Mouse (Mus musculus) T-helper 1 cell (primary cell): Measurements from ENCODE around the gene Aqp11.

Experiments used
- in situ Hi-C: fragments of 300-600 bp; cut with MboI, MseI; formaldehyde crosslinking; loops from one replicate; pipeline ENCODE4 v1.15.1; 2025; ENCODE audit warnings: high pct_unique_total_duplicates

Gene Aqp11

DNA sequence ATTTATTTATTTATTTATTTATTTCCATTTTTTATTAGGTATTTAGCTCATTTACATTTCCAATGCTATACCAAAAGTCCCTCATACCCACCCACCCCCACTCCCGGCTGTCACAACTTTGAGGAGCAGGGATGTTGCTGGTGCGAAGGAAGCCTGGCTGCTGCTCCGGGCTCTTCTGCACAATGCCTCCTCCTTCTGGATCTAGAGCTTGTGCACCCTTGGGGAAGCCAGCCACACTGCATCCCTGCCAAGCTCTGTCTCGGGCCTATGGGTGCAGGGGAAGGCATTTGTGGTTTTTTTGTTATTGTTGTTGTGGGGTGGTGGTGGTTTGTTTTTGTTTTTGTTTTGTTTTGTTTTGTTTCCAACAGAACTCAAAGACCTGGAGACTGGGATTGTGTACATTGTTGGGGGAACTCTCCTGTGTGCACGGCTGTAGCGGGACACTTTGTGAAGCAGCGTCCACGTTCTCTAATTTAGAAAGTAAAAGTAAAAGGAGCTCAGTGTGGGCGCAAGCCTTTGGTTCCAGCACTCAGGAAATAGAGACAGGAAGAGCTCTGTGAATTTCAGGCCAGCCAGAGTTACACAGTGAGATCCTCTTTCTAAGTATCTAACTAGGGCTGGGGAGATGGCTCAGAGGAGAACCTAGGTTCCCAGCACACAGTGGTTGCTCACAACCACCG, 10.6 kb upstream of the Aqp11 start:
- in situ Hi-C loops, result loop anchor here (5.0 kb wide), 2 partner anchors 49 to 239 kb away; no protein-coding TSS in a partner anchor

DNA sequence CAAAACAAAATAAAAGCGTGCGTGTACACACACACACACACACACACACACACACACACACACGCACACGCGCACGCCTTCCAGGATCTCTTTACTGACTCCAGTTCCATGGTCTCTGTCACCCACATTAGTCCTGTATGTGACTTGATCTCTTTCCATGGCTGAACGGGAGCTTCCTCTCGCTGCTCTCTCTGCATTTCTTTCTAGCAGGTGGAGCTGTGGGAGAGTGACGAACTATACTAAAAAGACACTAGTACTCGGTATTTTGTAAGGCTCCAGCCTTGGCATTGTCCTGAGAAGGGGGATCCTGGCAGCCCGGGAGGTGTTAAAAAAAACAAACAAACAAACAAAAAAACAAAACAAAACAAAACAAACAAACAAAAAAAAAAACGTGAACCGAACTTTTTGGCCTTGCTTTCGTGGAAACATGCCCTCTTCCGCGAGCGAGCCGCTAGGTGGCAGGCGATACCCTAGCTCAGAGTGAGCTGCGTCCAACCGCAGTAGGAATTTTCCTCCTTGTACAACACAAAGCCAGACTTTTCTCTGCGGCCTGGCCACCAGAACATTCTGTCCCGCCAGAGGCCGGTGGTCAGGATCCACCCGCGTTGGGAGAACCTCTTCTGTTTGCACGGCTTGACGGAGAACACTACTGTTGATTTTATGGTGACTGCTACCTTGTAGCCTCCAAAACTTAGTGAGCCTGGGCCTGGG, 9.9 kb upstream of the Aqp11 start:
- in situ Hi-C loops, result loop anchor here (5.0 kb wide), 2 partner anchors 49 to 239 kb away; no protein-coding TSS in a partner anchor

DNA sequence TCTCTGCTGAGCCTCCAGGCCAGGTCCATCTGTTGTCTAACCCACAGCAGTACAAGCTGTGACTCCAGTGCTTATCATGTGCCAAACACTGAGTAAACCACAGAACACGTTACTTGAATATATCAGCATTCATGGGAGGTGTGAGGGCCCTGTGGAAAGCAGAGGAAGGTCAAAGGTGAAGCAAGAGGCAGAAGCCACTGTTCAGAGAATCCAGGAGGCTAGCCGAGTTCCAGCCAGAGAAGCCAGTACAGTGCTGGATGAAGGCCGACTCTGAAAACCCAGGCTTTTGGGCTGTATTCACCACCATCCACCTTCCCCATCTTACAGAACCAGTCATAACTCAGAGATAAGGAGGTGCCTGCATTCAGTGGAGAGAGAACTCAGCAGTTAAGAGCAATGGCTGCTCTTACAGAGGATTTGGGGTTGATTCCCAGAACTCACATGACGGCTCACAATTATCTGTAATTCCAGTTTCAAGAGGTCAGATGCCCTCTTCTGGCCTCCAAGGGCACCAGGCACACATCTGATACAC, 9.2 kb upstream of the Aqp11 start:
- in situ Hi-C loops, result loop anchor here (5.0 kb wide), 2 partner anchors 50 to 240 kb away; no protein-coding TSS in a partner anchor

DNA sequence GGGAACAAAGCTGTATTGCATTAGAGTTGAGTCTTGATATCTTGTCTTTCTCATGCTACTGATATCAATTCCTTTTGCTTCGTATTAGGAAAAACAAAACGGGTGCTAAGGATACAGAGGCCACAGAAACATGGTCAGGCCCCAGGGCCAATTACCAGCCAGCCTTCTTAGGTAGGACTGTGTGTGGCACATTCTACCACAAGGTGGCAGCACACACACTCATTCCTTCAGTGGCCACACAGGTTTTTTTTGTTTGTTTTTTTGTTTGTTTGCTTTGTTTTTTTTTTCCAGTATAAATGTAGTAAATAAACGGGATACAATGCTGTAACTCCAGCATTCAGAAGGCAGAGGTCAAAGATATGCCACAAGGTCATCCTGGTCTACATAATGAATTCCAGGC, 7.2 kb upstream of the Aqp11 start:
- in situ Hi-C loops, result loop anchor here (5.0 kb wide), 2 partner anchors 52 to 242 kb away; no protein-coding TSS in a partner anchor

DNA sequence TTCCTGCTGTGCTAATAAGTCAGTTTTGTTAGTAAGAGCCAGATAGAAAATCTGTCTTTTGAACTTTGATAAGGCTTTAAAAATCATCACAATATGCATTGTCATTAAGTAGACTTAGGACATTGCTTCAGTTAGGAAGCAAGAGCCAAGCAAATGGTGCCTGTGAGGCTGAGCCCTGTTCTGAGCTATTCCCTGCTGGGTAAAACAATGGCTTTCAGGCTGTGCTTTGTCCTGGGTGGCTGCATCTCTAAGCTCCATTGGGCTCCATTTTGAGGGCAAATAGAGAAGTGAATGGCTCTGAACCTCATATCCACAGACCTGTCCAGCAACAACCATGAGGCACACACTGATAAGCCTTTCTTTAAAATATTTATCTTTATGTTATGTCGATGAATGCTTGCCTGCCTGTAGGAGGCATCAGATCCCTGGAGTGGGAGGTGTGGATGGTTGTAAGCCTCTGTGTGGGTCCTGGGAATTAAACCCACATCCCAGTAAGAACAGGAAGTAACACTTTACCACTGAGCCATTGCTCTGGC, 3.7 kb upstream of the Aqp11 start:
- in situ Hi-C loops, result no loop called here

DNA sequence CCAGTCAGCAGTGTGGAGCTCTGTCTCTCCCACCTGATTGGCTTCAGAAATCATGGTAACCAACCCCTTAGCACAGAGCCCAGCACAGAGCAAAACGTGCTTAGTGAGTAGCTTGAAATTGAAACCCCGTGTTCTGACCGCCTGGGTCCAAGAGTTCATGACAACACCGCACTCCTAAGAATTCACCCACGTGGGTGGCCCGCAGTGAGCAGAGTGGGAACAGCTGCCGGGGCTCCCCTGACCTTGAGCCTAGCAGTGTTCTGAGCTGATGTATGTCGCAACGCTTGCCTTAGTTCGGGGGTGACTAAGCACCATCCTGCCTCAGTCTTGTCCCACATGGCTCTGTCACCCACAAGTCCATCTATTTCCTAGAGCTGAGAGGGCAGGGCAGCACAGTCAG, 2.9 kb upstream of the Aqp11 start:
- in situ Hi-C loops, result no loop called here

DNA sequence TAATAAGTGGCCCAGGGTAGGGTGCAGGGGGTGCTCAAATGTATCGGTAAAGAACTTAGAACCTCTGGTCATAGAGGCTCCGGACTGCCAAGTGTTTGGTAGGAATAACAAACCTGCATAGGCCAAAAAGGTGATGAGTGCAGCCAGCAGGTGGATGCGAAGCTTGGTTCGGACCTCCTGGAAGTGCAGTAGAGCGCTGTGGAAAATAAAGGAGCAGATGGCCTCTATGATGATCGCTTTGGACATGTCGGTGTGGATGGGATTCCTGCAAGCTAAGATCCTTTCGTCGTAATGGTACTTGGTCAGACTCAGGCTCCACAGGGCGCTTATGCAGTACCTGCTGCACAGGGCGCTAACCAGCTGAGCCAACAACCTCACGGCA, 842 bp downstream of the Aqp11 start:
- in situ Hi-C loops, result loop anchor here (5.0 to 10.0 kb wide), 2 partner anchors 312 to 380 kb away; partner anchors contain the start of gene Myo7a

DNA sequence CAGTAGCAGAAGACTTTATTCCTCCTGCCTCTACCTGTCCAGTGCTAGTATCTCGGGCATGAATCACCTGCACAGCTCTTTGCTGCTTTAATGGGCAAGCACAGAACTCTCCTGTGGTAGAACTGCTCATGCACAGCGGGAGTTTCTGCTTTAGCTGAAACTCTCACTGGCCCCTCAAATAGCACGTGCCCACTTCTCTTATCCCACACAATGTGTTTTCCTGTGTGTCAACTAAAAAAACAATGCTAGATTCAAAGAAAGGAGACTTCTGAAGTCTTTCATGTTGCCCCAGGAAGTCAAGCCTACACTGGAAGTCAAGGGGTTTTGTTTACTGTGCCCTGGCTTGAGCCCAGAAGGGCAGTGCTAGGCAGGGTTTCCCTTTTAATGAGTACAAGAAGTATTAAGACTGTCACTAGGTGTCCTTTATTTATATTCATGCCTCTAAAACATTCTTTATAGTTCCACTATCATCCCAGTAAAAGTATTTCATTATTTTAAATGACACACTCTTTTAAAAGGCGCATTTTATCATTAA, 2.1 kb downstream of the Aqp11 start:
- in situ Hi-C loops, result loop anchor here (5.0 to 10.0 kb wide), 2 partner anchors 311 to 381 kb away; partner anchors contain the start of gene Myo7a

DNA sequence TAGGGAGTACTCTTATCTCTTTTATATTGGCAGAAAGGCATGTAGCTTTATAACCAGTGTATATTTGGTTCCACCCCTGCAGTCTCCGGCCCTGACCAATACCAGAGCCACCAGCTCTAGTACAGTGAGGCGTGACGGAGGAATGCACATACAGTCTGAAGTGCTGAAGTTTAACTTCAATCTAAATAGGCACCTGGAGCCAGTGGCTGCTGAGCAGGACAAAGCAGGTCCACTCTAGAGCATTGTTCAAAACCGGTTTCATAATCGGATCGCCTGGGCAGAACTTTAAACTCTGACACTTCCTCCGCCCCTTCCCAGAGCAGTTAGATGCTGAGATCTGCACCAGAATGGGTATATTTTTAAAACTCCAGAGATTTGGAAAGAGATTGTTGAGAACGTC, 3.1 kb downstream of the Aqp11 start:
- in situ Hi-C loops, result loop anchor here (5.0 to 10.0 kb wide), 2 partner anchors 310 to 382 kb away; partner anchors contain the start of gene Myo7a

DNA sequence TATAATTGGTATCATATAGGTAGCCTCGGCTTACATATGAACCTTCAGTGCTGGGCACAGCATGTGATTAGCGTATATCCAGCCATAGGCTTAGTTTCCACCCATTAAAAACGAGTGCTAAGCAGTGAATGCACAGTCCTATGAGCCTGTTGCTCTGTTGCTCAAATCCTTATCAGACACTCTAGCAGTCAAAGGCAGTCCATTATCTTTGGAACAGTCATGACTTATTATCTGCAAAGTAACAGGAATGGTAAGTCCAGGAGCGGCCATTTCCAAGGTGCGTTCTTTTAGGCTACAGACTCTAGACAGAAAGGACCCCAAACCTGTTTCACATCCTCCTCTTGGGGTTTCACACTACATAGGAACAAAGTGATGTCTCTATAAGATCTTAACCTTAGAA, 4.5 kb downstream of the Aqp11 start:
- in situ Hi-C loops, result loop anchor here (10.0 kb wide), 1 partner anchor 309 kb away; no protein-coding TSS in a partner anchor

DNA sequence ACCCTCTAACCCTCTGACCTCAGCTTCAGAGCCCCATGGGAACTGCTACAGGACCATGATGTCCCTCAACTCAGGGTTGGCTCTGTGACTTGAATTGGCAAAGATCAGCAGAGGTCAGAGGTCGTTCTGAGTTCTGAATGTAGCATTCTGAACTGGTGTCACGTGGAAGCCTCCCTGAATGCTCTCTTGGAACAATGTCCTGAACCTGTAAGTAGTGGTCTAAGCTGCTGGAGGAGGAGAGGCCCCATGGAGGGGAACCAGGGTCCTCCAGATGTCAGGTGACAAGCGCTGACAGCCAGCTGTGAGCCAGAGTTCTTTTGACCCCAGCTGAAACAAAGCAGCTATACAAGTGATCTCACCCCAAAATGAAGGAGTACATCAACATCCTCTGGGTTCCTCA, 7.7 kb downstream of the Aqp11 start:
- in situ Hi-C loops, result loop anchor here (10.0 kb wide), 1 partner anchor 306 kb away; no protein-coding TSS in a partner anchor

DNA sequence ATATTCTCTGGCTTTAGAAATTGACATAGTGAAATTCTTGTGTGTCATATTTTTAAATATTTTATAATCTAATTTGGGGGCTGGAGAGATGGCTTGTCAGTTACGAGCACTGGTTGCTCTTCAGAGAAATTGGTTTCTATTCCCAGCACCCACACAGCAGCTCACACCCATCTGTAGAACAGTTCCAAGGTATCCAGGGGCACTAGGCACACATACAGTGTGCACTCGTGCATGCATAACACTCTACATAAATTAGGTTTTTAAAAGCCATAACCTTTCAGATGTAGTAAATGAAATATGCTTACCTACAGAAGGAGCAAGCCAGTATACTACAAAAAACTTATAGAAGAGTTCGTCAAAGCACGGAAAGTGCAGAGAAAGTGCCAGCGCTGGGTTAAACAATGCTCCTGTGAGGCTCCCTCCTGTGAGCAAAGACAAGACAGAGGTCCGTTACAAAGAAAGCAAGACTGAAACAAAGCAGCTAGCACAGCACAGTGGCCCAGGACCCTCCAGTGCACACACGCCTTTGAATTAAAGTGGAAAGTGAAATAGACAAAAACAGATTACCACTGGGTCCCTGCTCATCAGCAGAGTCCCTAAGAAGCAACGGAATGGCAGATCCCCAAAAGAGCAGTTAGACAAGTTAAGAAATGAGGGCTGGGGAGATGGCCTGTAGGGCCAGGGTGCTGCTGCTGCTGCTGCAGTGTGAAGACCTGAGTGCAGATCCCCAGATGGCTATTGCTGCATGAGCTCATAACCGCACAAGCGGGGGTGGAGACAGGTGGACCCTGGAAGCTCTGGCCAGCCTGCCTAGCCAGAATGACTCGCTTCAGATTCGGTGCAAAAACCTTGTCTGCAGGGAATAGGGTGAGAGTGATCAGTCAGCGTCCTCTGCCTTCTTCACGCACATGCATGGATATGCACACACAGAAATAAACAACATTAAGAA, 9.1 kb downstream of the Aqp11 start:
- in situ Hi-C loops, result no loop called here

DNA sequence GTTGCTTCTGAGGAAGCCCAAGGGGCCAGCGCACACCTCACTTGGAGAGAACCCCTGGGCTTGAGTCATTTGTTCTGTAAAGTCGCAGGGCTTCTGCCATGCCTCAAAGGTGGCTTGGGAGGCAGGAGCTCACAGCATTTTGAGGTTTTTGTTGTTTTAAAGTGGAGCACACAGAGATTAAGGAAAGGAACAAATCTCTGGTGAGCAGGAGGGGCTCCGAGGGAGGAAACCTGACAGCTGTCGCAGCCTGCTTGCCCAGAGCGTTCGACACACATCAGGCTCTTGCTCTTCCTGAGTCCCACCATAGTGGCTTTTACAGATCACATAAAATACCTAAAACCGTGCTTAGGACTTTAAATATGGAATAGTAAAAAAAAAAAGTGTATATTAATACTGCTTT, 11.3 kb downstream of the Aqp11 start:
- in situ Hi-C loops, result no loop called here

DNA sequence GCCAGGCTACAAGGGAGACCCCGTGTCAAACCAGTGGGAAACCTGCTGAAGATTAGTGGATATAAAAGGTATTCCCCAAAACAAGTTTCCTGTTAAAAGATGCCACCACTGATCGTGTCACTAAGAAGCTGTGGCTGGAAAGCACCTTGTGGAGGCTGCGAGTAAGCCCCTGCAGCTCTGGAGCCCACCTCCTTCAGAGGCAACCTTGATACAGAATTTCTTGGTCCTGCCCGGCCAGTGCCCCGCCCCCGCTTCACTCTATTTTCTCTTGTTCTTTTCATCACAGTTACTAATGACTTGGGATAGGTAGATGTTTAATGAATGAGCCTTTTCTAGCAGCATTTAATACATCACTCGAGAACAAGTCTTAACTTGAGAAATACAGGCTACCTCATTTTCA, 12.0 kb downstream of the Aqp11 start:
- in situ Hi-C loops, result no loop called here

DNA sequence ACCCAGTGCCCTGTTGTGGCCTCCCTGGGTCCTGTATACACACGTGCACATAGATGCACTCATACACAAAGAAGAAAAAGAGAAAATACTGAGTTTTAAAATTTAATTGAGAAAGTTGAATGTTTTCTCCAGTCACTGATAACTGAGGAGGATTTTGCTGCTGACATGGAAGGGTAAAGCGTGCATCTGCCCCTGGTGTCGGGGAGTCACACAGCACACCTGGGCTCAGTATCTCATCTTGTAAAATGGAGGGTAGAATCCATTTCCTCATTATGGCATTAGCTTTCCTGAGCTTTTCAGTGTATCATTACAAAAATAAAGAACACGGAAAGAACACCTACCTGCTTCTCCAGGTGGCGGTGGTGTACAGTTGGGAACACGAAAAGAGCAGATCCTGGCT, 12.7 kb downstream of the Aqp11 start:
- in situ Hi-C loops, result no loop called here

DNA sequence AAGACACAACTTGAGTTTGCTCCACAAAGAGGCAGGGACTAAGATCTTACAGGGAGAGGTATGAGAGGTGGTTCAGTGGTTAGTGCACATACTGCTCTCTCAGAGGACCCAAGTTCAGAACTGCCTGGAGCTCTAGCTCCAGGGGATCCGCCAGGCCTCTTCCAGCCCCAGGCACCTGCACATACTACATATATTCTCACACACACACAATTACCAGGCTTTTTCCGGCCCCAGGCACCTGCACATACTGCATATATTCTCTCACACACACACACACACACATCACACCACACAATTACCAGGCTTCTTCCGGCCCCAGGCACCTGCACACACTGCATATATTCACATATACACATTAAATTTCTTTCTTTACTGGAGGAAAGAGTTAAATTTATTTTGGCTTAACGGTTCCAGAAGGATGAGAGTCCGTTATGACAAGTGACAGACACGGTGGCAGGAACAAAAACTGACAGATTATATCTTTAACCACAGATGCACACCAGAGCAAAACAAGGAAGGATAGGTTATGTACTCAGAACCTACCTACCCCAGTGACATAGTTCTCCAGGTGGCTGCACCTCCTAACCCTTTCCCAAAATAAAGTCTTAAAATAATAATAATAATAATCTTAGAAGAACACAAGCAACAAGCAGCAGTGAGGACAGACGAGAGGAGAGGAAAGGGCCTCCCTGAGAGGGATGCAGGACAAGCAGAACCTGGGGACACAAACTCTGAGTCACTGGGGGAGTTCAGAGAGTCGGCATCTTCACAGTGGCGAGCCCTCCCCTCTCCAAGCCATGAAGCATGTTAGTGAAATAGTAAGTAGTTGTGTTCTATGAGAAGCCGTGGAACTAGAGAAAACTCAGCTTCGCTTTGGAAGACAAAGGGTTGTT, 14.2 kb downstream of the Aqp11 start:
- in situ Hi-C loops, result no loop called here

DNA sequence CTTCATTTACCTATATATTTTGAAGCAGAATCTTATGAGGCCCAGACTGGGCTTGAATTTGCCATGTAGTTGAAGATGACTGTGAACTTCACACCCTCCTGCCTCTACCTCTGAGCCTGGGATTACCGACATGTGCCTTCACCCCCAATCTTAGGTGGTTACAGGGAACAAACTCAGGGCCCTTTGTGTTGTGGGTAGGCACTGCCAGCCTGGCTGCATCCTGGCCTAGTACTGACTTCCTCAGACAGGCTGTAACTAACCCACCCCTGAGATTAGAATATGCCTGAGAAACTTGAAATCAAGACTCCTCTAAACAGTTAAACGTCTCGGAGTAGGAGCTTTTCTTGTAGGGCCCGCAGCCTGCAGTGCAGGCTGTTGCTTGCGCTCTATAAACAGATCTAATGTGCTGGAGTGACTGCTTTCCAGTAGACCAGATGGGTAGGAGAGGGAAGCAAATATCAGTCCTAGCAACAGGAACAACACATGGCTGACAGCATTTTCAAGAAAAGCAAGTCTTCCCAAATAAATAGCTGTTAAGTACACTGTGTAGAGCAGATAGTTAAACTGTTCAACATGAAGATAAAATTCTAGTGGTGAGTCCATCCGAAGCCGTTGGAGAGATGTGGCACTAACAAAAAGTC, 15.7 kb downstream of the Aqp11 start:
- in situ Hi-C loops, result no loop called here

DNA sequence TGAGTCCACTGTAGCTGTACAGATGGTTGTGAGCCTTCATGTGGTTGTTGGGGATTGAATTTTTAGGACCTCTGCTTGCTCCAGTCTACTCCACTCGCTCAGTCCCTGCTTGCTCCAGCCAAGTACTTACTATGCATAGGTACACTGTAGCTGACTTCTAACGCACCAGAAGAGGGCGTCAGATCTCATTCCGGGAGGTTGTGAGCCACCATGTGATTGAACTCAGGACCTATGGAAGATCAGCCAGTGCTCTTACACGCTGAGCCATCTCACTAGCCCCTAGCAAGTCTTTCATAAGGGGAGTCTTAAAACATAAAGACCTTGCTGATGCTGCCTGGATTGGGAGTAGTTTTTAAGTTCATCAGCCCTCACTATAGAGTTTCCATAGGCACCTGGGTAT, 18.0 kb downstream of the Aqp11 start:
- in situ Hi-C loops, result no loop called here

DNA sequence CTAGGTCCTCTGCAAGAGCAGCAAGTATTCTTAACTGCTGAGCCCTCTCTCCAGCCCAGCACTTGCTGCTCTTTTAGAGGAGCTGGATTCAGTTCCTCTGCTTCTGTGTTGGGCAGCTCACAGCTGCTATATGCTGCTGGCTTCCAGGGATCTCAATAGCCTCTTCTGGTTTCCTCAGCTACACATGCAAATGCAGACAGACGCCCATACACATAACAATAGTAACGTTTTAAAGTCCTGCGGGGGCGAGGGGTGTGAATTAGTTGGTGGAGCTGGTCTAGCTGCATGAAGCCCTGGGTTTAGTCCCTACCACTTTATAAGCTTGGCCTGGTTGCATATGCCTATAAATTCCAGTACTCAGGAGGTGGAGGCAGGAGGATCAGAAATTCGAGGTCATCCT, 19.0 kb downstream of the Aqp11 start:
- in situ Hi-C loops, result no loop called here
